Mouse (Mus musculus) kidney, adult 2 months (tissue): ENCODE measurements around the gene Msantd2. TPM values are rescaled to one million over a fixed set of nuclear protein-coding genes. Genes with fewer than 3 reads are reported as not detected.

Experiments
- DNase-seq: peaks from one replicate; pipeline ENCODE4 v3.0.0; 2021
- H3K27ac ChIP-seq: fragments of 200-500 bp; 2 replicates; pipeline ENCODE4 v1.5.1; 2012; ENCODE audit warnings: low read depth, low read length, control low read depth, inconsistent platforms; ENCODE audit not compliant: insufficient read depth
- H3K27me3 ChIP-seq: fragments of 200-500 bp; replicated peaks from 2 replicates; pipeline ENCODE4 v1.6.1; 2012; ENCODE audit warnings: mild to moderate bottlenecking, moderate library complexity, low read length, inconsistent platforms; ENCODE audit not compliant: control insufficient read depth, insufficient read depth
- H3K36me3 ChIP-seq: fragments of 200-500 bp; 2 replicates; pipeline ENCODE4 v1.6.1; 2012; ENCODE audit warnings: mild to moderate bottlenecking, moderate library complexity, low read length, inconsistent platforms; ENCODE audit not compliant: control insufficient read depth, insufficient read depth
- H3K4me1 ChIP-seq: fragments of 200-500 bp; 2 replicates; pipeline ENCODE4 v1.6.1; 2011; ENCODE audit warnings: low read length; ENCODE audit not compliant: control insufficient read depth, insufficient read depth
- H3K4me3 ChIP-seq: fragments of 200-500 bp; 2 replicates; pipeline ENCODE4 v1.5.1; 2011; ENCODE audit warnings: mild to moderate bottlenecking, low read depth, low read length, control low read depth; ENCODE audit not compliant: insufficient read depth
- CTCF ChIP-seq: fragments of 200-500 bp; conservative IDR thresholded peaks from 2 replicates; pipeline ENCODE4 v1.5.1; 2011; ENCODE audit warnings: low read depth, mild to moderate bottlenecking, control low read depth, low read length, moderate library complexity, mixed read lengths; ENCODE audit not compliant: insufficient read depth, insufficient read length
- POLR2A ChIP-seq: fragments of 200-500 bp; IDR thresholded peaks from one replicate; pipeline ENCODE4 v1.6.1; 2011; ENCODE audit warnings: low read depth, low read length, control low read depth
- WGBS: fragments of 180-500 bp; shearing (Covaris S2); methylation state at CpG from one replicate; pipeline ENCODE4 v1.1.7; 2018; 5-methylcytosine and 5-hydroxymethylcytosine counted together
- polyA plus RNA-seq: library from polyadenylated mRNA; depleted of rRNA; stranded (reverse); fragments of >200 nt; gene quantifications from 2 replicates; pipeline ENCODE4 v1.2.3, GENCODE M21; 2012

Gene Msantd2
- polyA plus RNA-seq, 1 experiment = 12.1 TPM

GRCm38 (mm10) chr9:37501170-37501569 lies 12.1 kb downstream of the Msantd2 start:
- Histone ChIP-seq H3K27ac (no peak overlapping the region), H3K4me1 (no peaks in the 10 kb centered on the region), H3K36me3 (no peaks in the 10 kb centered on the region), H3K27me3 (no peaks in the 10 kb centered on the region), H3K4me3 (no peak overlapping the region)
- WGBS = 97% methylated on average over 1 of the region's 1 CpGs
- TF ChIP-seq CTCF = no peak
- TF ChIP-seq POLR2A = no peak
- DNase-seq = no peak

GRCm38 (mm10) chr9:37504348-37504747 lies 15.2 kb downstream of the Msantd2 start:
- no peaks in the 10 kb centered on the region for H3K36me3 ChIP-seq
- H3K27ac ChIP-seq = no peak overlapping the region
- no peaks in the 10 kb centered on the region for H3K4me1 ChIP-seq
- no peaks in the 10 kb centered on the region for H3K27me3 ChIP-seq
- no peak for DNase-seq
- no peak overlapping the region for H3K4me3 ChIP-seq
- no peak for TF ChIP-seq CTCF
- TF ChIP-seq POLR2A = no peak

GRCm38 (mm10) chr9:37506023-37506422 lies 16.9 kb downstream of the Msantd2 start:
- Histone ChIP-seq H3K4me3 (no peak overlapping the region), H3K4me1 (no peaks in the 10 kb centered on the region), H3K27ac (no peak overlapping the region), H3K27me3 (no peaks in the 10 kb centered on the region), H3K36me3 (no peaks in the 10 kb centered on the region)
- DNase-seq = no peak
- 83% methylated on average over 1 of the region's 1 CpGs for WGBS
- TF ChIP-seq CTCF (no peak), POLR2A (no peak)

GRCm38 (mm10) chr9:37512097-37512496 lies 23.0 kb downstream of the Msantd2 start:
- peak; percentile 18 for DNase-seq
- Histone ChIP-seq H3K4me3 (no peak overlapping the region), H3K27me3 (no peaks in the 10 kb centered on the region), H3K4me1 (no peaks in the 10 kb centered on the region), H3K27ac (no peak overlapping the region), H3K36me3 (no peaks in the 10 kb centered on the region)
- 89% methylated on average over 2 of the region's 2 CpGs for WGBS
- no peak for TF ChIP-seq POLR2A
- TF ChIP-seq CTCF = peak; percentile 53

- Histone ChIP-seq H3K4me3 (no peak overlapping the region), H3K36me3 (no peaks in the 10 kb centered on the region), H3K27me3 (no peaks in the 10 kb centered on the region), H3K27ac (no peak overlapping the region), H3K4me1 (no peaks in the 10 kb centered on the region)
- no peak for DNase-seq
- TF ChIP-seq POLR2A (no peak), CTCF (no peak)
- WGBS = 81% methylated on average over 3 of the region's 3 CpGs
These were observed 25.3 kb downstream of the Msantd2 start for GRCm38 (mm10) chr9:37514456-37514855.

- no peak for DNase-seq
- Histone ChIP-seq H3K4me3 (no peak overlapping the region), H3K27ac (no peak overlapping the region), H3K36me3 (no peaks in the 10 kb centered on the region; the same call in 1 of the 2 replicates), H3K4me1 (no peaks in the 10 kb centered on the region), H3K27me3 (no peaks in the 10 kb centered on the region)
- 55% methylated on average over 1 of the region's 1 CpGs for WGBS
- TF ChIP-seq POLR2A (no peak), CTCF (no peak)
These were observed 28.3 kb downstream of the Msantd2 start for GRCm38 (mm10) chr9:37517467-37517866.

- 93% methylated on average over 8 of the region's 8 CpGs for WGBS
- no peak for DNase-seq
These were observed 29.9 kb downstream of the Msantd2 start for GRCm38 (mm10) chr9:37518991-37519390.

More at GRCm38 (mm10) chr9:37518991-37519390, 29.9 kb downstream of the Msantd2 start:
- no peak overlapping the region for H3K27ac ChIP-seq
- TF ChIP-seq POLR2A = no peak
- no peak for TF ChIP-seq CTCF
- no peak overlapping the region for H3K4me3 ChIP-seq
- H3K4me1 ChIP-seq = no peaks in the 10 kb centered on the region
- H3K36me3 ChIP-seq = peaks cover 3% of the 10 kb centered on the region
- H3K27me3 ChIP-seq = no peaks in the 10 kb centered on the region
